Mouse (Mus musculus): Measurements from ENCODE around the gene Fgfr2.
A peak's percentile ranks its signal among the peaks of the same experiment; 100 is the strongest.

Gene Fgfr2

DNA sequence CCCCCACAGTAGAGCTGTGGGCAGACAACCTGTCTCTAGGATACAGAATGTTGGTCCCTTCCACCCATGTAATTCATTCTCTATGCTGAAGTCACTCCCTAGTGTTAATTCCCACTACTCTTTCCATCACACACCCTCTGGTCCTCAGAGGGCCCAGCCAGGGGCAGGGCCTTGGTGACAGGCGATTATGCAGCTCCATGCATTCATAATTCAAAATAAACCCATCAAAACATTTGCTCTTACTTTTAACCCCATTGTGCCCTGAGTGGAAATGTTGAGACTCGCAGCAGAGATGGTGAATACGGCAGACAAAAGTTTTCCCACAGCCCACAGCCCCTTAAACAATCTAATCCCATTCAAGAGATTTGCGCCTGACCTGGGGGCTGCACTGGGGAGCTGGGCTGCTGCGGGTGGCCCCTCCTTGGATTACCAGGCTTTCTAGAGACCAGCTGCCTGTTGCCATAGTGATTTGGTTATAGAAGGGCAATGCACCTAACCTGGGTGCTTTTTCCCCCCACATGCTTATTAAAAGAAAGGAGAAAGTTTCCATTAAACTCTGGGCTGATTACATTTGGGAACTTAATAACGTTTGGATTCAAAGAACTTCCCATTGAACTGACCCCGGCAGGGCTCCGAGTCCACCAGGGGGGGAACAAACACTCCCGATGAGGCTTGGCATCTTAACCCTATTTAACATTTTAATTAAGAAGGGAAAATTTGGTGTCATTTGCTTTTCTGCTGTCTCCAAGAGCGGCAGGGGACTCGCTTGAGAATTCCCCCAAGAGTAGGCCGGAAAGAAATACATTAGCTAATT is 2755.7 kb downstream of the Fgfr2 start:
- DNase-seq = no peak

DNA sequence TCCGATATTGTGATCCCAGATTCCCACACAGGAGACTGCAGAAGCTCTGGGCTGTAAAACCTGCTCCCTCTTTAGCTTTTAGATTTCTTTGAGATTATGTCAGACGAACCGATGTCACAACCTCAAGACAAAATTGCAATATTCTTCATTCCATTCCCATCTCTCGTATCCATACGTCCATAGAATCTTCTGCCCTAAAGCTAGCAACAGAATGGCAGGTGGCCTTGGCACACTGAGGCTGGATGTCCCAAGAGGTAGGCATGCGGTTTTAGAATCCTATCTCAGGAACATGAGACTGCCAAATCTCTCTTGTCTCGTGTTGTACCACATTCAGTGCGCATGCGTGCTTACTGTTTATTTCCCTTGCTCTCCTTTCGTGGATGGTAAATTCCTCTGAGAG is 2757.4 kb downstream of the Fgfr2 start:
- no peak for DNase-seq

DNA sequence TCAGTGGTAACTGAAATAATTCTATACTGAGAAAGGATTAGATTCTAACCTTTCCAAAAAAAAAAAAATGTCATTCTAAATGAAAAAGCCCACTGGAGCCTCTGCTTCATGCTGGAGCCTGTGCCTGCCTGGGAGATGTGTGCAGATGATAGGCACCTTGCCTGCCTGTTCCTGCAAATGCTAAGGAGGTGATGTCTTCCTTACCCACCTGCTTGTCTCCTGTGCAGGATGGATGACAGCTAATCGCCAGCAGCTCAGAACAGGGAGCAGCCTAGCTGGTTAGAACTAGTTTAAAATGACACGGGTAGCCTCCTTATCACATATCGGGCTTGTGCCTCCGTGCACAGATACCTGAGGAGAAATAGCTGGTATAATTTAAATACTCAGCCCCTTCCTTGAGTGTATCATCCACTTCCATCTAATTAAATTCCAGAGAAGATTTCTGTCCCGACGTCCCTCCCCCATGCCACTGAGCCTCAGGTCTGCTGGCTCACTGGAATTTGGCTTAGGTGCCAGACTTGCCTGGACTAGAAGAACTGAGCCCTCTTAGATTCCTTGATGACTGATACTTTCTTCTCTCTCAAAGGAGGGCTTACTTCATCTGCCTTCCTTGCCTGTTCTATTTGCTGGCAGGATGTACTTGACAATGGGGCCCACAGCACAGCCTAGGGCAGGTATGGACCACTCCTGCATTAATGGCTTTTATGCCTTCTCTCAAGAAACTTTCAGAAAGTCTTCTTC is 2782.6 kb downstream of the Fgfr2 start:
- DNase-seq = no peak

DNA sequence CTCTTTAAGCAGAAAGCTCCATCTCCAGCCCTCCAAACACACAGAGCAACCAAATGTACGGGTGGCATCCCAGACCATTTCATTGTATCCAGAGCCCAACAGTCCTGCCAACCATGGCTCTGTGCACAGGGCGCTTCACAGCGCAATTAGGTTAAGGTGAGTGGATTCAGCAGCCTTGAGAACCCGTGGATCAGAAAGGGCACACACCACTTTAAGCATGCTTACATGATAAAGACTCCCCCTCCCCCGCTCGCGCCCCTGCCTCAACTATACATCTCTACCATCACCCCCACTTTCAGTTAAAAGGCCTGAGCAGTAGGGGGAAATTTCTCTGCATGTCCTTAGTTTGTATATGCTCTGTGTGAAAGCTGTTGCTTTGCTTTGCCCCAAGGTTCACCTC is 2785.5 kb downstream of the Fgfr2 start:
- DNase-seq = no peak

DNA sequence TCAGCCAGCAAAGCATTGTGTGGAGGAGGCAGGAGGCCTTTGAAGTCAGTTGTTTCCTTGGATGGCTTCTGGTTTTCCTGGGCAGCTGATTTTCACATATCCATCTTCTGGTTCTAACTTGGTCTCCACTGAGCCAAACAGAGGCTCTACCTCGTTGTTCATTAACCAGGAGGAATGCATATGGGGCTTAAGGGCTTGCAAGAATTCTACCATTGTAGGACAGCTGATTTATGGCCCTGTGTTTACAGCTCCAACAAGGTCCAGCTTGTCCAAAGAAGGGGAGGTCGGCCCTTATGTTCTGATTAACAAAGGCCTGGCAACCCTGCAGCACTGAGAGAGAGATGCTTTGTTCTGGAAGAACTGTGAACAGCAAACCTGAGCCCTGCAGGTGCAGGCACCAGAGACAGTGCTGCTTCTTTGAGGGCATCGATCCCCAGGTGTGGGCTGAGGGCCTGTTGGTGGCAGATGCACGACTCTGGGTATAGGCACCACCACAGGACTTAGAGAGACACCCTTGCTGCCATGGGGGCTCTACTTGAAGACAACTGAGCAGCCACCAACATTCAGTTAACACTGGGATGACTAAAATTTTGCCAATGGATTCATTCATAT is 2787.6 kb downstream of the Fgfr2 start:
- DNase-seq = no peak

DNA sequence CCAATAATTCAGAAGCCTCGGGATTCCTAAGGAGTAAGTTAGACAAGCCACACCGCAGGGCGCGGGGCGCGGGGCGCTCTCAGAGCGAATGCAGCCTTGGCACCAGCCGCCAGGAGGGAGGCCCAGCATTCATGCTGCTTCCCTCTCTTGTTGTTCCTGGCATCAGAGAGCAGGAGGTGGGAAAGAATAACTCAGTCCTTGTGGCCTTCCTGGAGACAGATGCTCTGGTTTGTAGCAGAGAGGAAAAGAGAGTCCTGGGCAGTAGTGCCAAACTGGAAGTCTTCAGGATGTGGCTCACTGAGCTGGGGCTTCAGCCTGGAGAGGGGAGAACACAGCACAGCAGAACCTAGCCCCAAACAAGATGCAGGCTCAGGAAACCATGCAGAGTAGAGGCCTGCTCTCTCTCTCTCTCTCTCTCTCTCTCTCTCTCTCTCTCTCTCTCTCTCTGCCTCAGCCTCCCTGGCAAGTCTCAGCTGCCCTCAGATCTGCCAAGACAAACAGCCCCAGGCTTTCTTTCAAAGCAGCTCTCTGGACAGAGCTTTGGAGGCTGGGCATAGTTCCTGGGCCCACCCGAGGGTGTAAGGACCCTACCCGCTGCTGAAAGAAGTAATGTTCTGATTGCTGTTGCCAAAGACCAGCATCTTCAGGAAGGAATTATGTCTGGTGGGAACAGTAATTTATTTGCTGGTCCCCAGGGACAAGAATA is 2790.5 kb downstream of the Fgfr2 start:
- DNase-seq = no peak

DNA sequence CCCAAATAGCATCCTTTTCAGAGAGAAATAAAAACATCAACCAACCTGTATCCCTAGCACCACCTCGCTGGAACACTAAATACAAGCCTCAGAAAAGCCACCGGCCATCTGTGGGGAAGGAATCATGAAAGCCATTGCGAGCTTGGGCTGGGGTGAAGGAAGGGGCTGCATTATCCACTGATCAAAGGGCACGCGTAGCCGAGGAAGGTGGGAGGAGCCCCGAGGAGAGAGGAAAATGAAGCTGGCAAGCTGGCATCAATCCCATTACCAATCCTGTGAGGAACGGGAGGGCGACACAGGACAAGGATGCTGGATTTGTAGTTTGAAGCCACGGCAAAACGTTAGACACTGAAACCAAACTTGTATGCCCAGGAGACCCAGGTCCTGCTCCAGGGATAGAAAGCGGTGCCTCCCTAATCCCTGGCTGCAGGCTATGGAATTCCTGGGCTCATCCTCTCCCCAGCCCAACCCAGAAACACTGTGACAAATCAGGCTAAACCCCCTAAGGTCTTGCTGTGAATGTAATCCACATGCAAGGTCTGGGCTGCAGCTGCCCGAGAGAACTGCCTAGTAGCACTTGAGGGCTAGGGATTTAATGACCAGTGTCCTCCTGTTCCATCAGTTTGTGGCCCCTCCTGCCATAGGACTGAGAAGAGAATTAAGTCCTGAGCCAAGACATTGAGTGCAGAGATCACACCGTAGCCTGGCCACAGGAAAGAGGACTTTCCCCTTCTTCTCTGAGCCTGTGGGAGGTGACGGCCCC is 2795.4 kb downstream of the Fgfr2 start:
- DNase-seq = no peak

DNA sequence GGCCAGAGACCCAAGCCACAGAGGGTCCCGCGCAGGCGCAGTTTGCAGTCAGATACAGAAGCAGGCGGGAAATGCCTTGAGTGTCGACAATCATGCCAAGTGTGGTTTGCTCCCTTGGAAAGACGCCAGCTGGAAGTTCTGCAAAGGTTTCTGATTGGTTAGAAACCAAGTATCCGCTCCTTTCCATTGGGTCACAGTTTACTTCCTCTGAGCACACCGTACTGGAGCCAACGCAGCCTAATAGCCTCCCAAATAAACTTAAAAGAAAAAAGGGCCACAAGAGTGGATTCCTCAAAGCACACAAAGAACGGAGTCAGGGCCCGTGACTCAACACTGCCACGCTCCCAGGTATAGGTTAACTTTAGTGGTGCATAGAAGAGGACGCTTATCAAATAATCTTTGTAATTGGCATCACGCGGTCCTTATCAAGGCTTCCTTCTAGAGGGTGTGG is 2797.1 kb downstream of the Fgfr2 start:
- peak; percentile 91 for DNase-seq

DNA sequence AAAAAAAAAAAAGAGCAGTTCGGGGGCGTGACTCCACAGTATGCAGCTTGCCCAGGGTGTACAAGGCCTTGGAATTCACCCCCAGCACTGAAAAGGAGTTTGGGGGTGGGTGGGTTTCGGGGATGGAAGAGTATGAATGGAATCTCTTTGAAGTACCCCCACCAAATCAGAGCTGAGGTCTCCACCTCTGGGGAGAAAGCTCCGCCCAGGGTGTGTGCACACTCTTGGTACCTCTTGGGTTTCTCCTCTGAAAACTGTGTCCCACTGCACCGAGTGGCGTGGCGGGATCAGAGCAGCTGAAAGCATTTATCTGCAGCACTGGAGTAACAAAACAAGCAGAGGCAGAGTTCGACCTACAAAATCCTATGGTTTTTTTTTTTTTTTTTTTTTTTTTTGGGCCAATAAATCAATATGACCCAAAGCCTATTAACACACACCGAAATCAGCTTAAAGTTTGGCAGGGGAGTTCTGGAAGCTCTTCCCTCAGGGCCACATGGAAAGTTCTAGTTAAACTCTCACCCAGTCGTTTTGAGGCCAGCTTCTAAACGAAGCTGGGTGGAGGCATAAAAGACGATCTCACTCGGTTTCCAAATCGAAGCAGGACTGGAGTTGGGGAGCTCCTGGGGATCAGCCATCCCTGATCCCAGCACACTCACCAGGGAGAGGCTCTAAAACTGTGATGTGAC is 2798.3 kb downstream of the Fgfr2 start:
- DNase-seq = no peak

DNA sequence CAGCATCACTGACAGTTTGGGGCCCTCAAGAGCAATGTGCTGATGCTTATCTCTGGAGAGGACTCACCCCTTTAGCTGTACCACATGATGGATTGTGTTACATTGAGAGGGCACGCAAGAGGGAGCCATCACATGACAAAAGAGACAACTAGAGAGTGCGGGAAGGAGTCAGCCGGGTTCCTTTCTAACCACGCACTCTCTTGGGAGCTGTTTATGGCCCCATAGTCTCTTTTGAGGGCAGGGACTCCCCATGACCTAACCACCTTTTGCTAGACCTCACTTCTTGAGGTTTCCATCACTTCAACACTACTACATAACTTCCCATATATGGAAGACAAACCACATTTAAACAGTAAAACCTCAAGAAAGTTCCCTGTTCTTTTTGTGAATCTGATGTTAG is 2799.4 kb downstream of the Fgfr2 start:
- DNase-seq = no peak

DNA sequence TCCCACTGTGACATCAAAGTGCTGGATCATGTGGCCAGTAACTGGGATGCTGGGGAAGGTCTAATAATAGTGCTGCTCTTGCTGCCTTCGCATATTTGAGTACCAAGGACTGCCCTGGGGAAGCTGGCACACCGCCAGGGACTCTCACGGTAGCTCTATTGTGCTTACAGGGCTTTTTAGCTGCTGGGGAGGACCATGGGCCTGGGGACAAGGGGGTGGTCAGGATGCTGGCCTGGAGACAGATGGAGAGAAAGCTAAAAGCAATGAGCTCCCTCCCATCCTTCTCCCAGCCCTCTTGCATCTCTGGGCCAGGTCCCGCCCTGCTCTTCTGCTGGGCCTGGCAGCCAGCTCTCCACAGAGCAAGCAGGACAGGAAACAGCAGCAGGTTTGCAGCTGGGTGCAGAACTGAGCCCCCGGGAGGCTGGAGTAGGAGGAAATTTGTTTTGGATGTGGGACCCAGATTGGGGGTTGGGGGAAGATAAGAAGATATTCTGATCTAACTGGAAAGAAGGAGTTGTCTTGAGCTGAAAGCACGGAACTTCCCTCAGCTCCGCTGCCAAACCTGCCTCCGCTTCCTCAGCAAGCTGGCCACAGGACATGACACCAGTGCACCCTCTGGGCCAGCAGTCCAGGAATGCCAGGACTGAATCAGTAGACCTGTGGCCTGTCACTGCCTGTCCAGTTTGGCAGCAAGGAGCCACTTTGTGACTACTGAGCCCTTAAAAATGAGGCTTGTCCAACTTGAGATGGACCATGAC is 2803.2 kb downstream of the Fgfr2 start:
- peak; percentile 75 for DNase-seq

DNA sequence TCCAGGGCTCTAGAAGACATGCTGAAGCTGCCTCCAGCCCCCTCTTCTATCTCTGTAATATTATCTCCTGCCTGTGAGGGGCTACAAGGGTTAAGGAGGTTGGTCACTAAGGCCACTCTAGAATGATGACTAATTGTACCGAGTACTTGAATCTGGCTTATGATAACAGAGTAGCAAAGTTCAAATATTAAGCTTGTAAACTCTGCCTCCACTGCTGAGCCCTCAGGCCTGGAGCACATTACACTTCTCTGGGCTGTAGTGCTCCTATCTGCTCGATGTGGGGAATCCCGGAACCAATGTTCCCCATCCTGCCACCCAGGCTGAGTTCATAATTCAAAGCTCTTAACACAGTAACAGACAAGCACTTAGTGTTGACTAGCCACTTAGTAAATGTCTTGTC is 2806.9 kb downstream of the Fgfr2 start:
- DNase-seq = no peak

DNA sequence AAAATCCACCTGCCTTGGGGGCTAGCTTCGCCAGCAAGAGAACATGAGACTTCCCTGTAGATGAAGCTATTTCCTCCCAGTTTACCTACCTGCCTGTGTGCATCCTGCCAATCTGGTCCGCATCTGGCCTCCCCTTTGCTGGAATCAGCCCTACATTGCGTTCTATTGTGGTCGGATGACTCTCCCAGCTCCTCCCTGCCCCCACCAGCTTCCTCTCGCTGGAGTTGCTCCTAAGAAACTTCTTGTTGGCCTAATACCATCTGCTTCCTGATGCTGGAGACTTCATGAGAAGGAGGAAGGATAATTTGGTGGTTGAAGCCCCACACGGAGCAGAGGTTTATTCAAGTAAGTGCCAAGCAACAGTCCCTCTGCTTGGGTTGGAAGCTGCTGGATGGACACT is 2807.9 kb downstream of the Fgfr2 start:
- DNase-seq = peak; percentile 65

DNA sequence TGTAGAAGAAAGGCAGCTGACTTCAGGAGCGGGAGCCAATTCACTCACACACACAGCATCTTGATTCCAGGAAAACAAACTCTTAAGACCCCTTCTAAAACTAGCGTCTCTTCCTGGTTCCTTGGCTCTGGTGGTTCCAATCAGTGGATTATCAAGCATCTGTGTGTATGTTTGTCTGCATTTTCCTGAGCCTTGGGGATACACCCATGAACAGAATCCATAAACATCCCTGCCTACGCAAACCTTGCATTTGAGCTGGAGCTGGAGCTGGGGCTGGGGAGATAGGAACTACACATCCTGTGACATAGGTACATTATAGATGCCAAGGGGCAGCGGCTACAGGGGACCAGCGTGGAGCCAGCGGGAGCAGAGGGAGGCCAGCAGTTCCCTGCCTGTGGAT is 2808.5 kb downstream of the Fgfr2 start:
- no peak for DNase-seq

DNA sequence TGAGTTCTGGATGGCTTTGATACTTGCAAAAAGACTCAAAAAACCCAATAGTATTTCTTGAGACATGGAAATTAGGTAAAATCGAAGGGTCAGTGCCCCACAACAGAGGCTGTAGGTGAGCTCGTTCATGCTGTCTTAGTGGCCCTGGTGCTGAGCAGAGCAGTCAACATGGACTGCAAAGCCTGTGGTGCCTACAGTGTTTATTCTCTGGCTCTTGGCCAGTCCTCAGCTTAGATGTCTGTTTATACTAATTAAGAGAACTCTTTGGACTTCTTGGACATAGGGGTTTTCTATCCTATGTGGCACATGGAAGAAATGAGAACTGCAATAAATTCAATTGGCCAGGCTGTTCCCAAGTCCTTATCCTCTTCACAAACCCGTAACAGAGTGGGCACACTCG is 2811.8 kb downstream of the Fgfr2 start:
- peak; percentile 52 for DNase-seq

DNA sequence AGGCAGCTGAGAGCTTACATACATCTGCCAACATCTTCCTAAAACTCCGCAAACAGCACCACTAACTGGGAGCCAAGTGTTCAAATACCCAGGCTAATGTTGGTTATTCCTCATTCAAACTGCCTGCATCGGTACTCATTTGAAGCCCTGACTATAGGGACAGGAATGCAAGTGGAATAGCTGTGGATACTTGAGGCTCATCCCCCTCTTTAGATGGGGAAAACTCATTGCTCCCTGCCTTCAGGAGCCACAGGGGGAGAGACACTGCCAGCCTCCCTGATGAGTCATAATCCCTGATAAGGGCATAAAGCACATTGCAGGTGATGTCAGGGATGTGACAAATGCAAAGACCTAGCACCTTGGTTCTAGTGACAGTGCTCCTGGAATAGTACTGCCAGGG is 2814.0 kb downstream of the Fgfr2 start:
- no peak for DNase-seq

DNA sequence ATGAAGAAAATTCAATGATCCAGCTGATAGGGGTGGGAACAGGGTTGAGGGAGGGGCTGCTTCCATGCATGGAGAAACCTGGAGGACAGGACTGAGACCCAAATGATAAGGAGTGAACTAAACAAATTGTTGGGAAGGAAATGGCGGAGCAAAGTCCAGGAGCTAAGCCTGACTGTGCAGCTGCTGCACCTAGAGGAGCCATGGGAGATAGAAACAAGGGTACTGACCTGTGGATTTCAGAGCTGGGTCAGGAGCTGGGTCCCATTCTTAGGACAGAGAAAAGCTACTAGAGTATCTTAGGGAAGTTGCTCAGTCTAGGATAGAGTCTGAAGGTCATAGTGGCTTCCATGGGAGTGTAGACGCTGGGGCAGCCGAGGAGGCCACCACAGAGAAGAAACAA is 2816.1 kb downstream of the Fgfr2 start:
- DNase-seq = no peak

DNA sequence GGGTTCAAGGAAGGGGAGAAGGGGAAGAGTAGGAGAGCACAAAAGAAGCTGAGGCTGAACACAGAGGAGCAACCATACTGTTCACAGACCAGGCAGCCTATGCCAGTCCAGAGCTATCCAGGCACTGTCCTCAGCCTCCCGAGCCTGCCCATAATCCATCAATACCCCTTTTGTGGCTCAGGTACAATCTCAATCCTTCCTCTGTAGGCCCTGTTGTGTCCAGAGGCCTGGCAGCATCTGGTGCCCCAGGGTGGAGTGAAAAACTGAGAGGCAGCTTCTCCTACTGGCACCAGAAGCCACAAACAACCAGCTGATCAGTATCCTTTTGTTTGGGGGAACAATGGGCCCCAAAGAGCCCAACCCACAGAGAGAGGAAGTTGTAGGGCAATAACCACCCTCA is 2818.5 kb downstream of the Fgfr2 start:
- no peak for DNase-seq

DNA sequence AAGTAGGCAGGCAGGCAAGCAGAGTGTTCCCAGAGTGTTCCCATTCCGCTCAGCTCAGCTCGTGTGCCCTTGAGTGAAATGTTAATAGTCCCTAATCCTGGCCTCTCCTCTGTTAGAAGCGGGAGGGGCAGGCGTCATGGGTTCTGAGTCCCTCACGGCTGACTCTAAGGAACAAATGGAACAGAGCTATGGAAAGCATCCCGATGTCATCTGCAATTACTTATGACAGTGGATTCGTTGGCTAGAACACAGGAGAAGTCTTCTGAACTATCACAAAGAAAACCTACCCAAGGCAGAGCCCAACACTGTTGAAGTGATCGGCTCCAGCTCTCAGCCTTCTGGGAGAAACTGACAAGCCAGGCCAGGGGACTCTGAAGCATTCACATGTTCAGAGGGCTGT is 2819.7 kb downstream of the Fgfr2 start:
- no peak for DNase-seq

DNA sequence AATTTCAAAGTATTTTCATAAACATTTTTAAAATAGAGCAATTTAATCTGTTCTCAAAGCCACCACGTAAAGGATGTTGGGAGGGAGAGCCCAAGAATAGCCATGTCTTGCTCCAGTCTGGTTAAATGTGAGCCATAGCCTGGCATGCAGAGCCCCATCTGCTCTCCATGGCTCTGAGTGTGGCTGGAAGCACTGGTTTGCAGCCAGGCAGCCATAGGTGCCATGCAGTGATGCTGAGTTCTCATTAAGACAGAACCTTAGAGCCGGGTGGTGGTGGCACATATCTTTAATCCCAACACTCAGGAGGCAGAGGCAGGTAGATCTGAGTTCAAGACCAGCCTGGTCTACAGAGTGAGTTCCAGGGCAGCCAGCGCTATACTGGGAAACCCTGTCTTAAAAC is 2822.5 kb downstream of the Fgfr2 start:
- DNase-seq = no peak

DNA sequence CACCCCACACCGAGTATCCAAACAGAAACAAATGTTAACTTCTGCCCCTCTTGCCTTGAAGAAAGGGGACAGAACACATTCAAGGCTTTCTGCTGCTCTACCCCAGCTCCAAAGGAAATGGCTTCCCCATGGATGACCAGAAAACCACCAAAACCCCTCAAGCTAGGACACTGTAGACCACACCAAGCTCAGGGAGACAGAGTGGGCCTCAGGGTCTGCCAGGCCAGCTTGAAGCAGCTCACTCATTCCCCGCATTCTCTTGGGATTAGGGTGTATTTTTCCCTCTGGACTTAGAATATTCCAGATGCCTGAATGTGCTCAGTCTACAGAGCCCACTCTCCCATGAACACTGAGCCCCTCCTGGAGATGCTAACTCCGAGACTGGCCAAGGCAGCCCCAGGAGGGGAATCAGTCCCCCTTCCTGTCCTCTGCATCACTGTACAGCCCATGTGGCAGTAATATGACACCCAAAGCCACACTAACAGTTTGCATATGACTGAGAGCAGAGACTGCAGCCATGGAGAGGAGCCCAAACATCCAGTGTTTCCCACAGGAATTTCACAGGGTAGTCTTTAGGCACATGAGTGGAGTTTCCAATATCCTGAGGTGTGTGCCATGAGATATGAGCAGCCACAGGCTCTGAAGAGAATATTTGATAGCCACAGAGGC is 2824.1 kb downstream of the Fgfr2 start:
- DNase-seq = no peak

Measured in lung, postnatal 10 days (tissue).